Mouse (Mus musculus) embryonic facial prominence, embryonic 12.5 days (tissue): ENCODE measurements around the gene Pex16. TPM values are rescaled to one million over a fixed set of nuclear protein-coding genes. Genes with fewer than 3 reads are reported as not detected.
"Not testable (repeated sequence)": the region's sequence is repeated elsewhere in the genome, so short reads cannot be mapped to it uniquely, and the experiment has no call there.

ENCODE experiments used
- ATAC-seq: fragments of 200-750 bp; cut with Nextera tagmentation; 2 replicates; pipeline ENCODE4 v1.8.0; 2017; ENCODE audit not compliant: insufficient number of reproducible peaks, insufficient read depth, low FRiP score, low TSS enrichment
- H3K27ac ChIP-seq: fragments of 300-500 bp; sonication (generic); 2 replicates; pipeline ENCODE4 v1.5.1; 2016; ENCODE audit warnings: mild to moderate bottlenecking
- H3K27me3 ChIP-seq: fragments of 300-500 bp; sonication (generic); 2 replicates; pipeline ENCODE4 v1.6.1; 2016; ENCODE audit warnings: mild to moderate bottlenecking, moderate library complexity
- H3K36me3 ChIP-seq: fragments of 300-500 bp; sonication (generic); 2 replicates; pipeline ENCODE4 v1.6.1; 2016; ENCODE audit warnings: mild to moderate bottlenecking
- H3K4me1 ChIP-seq: fragments of 300-500 bp; sonication (generic); 2 replicates; pipeline ENCODE4 v1.6.1; 2016
- H3K4me2 ChIP-seq: fragments of 300-500 bp; sonication (generic); replicated peaks from 2 replicates; pipeline ENCODE4 v1.6.1; 2016; ENCODE audit warnings: mild to moderate bottlenecking, moderate library complexity
- H3K4me3 ChIP-seq: fragments of 300-500 bp; sonication (generic); 2 replicates; pipeline ENCODE4 v1.5.1; 2016; ENCODE audit warnings: mild to moderate bottlenecking
- H3K9ac ChIP-seq: fragments of 300-500 bp; sonication (generic); 2 replicates; pipeline ENCODE4 v1.6.1; 2016; ENCODE audit warnings: mild to moderate bottlenecking, moderate library complexity
- H3K9me3 ChIP-seq: fragments of 300-500 bp; sonication (generic); 2 replicates; pipeline ENCODE4 v1.6.1; 2016; ENCODE audit warnings: mild to moderate bottlenecking, moderate library complexity
- WGBS: fragments of 180-500 bp; shearing (Covaris S2); methylation state at CpG from one replicate; pipeline ENCODE4 v1.1.7; 2016; 5-methylcytosine and 5-hydroxymethylcytosine counted together
- polyA plus RNA-seq: library from polyadenylated mRNA; unstranded; fragments of >200 nt; fragmentation: Nextera tagmentation; extraction: Ambion mirVana; gene quantifications from 2 replicates; pipeline ENCODE4 v1.2.1, GENCODE M21; 2016

Gene Pex16
- polyA plus RNA-seq, 1 experiment from 2014 or later, result 18.4 TPM

- Histone ChIP-seq H3K4me1 (peaks cover 53% of the 10 kb centered on the region), H3K36me3 (peaks cover 23% of the 10 kb centered on the region), H3K27ac (peak overlapping the region; percentile 74), H3K9ac (no peak overlapping the region), H3K4me3 (no peak overlapping the region), H3K9me3 (no peaks in the 10 kb centered on the region), H3K4me2 (no peak overlapping the region), H3K27me3 (no peaks in the 10 kb centered on the region)
- WGBS, result 73% methylated on average over 6 of the region's 6 CpGs
- ATAC-seq, result no peak
These were observed 15.9 kb downstream of the Pex16 start for GRCm38 (mm10) chr2:92390206-92390930.

- Histone ChIP-seq H3K4me2 (peak overlapping the region; percentile 65), H3K4me1 (peaks cover 53% of the 10 kb centered on the region), H3K9ac (no peak overlapping the region), H3K4me3 (no peak overlapping the region), H3K27ac (no peak overlapping the region), H3K27me3 (no peaks in the 10 kb centered on the region), H3K36me3 (peaks cover 16% of the 10 kb centered on the region), H3K9me3 (no peaks in the 10 kb centered on the region)
- WGBS, result 85% methylated on average over 8 of the region's 8 CpGs
- ATAC-seq, result no peak
These were observed 16.6 kb downstream of the Pex16 start for GRCm38 (mm10) chr2:92391116-92391515.

- Histone ChIP-seq H3K36me3 (peaks cover 9% of the 10 kb centered on the region), H3K9me3 (no peaks in the 10 kb centered on the region), H3K4me3 (peak overlapping the region; percentile 33), H3K27me3 (no peaks in the 10 kb centered on the region), H3K4me2 (peak overlapping the region; percentile 65), H3K4me1 (peaks cover 53% of the 10 kb centered on the region), H3K27ac (peak overlapping the region; percentile 91), H3K9ac (peak overlapping the region; percentile 51)
- WGBS, result 23% methylated on average over 11 of the region's 11 CpGs
- ATAC-seq, result peak; percentile 3; the same call in 1 of the 2 replicates
These were observed 17.3 kb downstream of the Pex16 start for GRCm38 (mm10) chr2:92391703-92392317.

GRCm38 (mm10) chr2:92392318-92393264, 18.1 kb downstream of the Pex16 start:
- no peaks in the 10 kb centered on the region for H3K27me3 ChIP-seq
- H3K4me1 ChIP-seq, result peaks cover 50% of the 10 kb centered on the region
- peak overlapping the region; percentile 51 for H3K9ac ChIP-seq
- H3K27ac ChIP-seq, result peak overlapping the region; percentile 91
- H3K4me2 ChIP-seq, result peak overlapping the region; percentile 65
- H3K36me3 ChIP-seq, result 0 out of 2 replicates have a peak, but pooled peaks cover under 1% of the 10 kb centered on the region
- H3K9me3 ChIP-seq, result no peaks in the 10 kb centered on the region
- peak; percentile 4 for ATAC-seq
- WGBS, result 3% methylated on average over 26 of the region's 26 CpGs
- peak overlapping the region; percentile 33 for H3K4me3 ChIP-seq

GRCm38 (mm10) chr2:92395535-92395934, 21.1 kb downstream of the Pex16 start:
- Histone ChIP-seq H3K27me3 (peaks cover 5% of the 10 kb centered on the region; the same call in 1 of the 2 replicates), H3K9ac (no peak overlapping the region), H3K4me3 (no peak overlapping the region), H3K36me3 (no peaks in the 10 kb centered on the region), H3K9me3 (no peaks in the 10 kb centered on the region), H3K27ac (no peak overlapping the region), H3K4me1 (peaks cover 30% of the 10 kb centered on the region), H3K4me2 (no peak overlapping the region)
- no peak for ATAC-seq
- WGBS, result 88% methylated on average over 3 of the region's 3 CpGs

- 89% methylated on average over 1 of the region's 1 CpGs for WGBS
- no peak overlapping the region for H3K4me2 ChIP-seq
These were observed 23.0 kb downstream of the Pex16 start for GRCm38 (mm10) chr2:92397436-92397835.

GRCm38 (mm10) chr2:92399877-92400276, 25.4 kb downstream of the Pex16 start:
- not testable (repeated sequence) for H3K27ac ChIP-seq, H3K9me3 ChIP-seq, H3K4me1 ChIP-seq, H3K9ac ChIP-seq, H3K27me3 ChIP-seq, ATAC-seq, H3K4me3 ChIP-seq
- 0 out of 2 replicates have a peak overlapping the region, but pooled peaks have one; percentile 3 for H3K4me2 ChIP-seq
- WGBS, result 71% methylated on average over 4 of the region's 4 CpGs
- peaks cover 17% of the 10 kb centered on the region; the same call in 1 of the 2 replicates for H3K36me3 ChIP-seq

More at GRCm38 (mm10) chr2:92397436-92397835, 23.0 kb downstream of the Pex16 start:
- Histone ChIP-seq H3K9me3 (no peaks in the 10 kb centered on the region), H3K9ac (no peak overlapping the region), H3K36me3 (no peaks in the 10 kb centered on the region), H3K27me3 (peaks cover 9% of the 10 kb centered on the region; the same call in 1 of the 2 replicates), H3K4me1 (peaks cover 17% of the 10 kb centered on the region), H3K4me3 (no peak overlapping the region), H3K27ac (no peak overlapping the region)
- no peak for ATAC-seq

- Histone ChIP-seq H3K4me1 (peaks cover 6% of the 10 kb centered on the region; the same call in 1 of the 2 replicates), H3K36me3 (peaks cover 25% of the 10 kb centered on the region), H3K9me3 (no peaks in the 10 kb centered on the region), H3K4me3 (peak overlapping the region; percentile 61), H3K27ac (no peak overlapping the region), H3K9ac (peak overlapping the region; percentile 69), H3K4me2 (peak overlapping the region; percentile 90), H3K27me3 (peaks cover 9% of the 10 kb centered on the region; the same call in 1 of the 2 replicates)
- ATAC-seq, result no peak
- 1% methylated on average over 22 of the region's 22 CpGs for WGBS
These were observed 26.2 kb downstream of the Pex16 start for GRCm38 (mm10) chr2:92400682-92401081.

- peaks cover 6% of the 10 kb centered on the region; the same call in 1 of the 2 replicates for H3K4me1 ChIP-seq
These were observed 26.6 kb downstream of the Pex16 start, which contains the start of gene Mapk8ip1 for GRCm38 (mm10) chr2:92401091-92401561. Gene Mapk8ip1, minus strand, starts transcription at chr2:92401263.

GRCm38 (mm10) chr2:92402591-92403326, 28.3 kb downstream of the Pex16 start:
- no peak overlapping the region for H3K27ac ChIP-seq
- peaks cover 41% of the 10 kb centered on the region for H3K36me3 ChIP-seq
- H3K9me3 ChIP-seq, result no peaks in the 10 kb centered on the region
- no peak overlapping the region for H3K4me3 ChIP-seq
- no peak overlapping the region for H3K4me2 ChIP-seq
- H3K27me3 ChIP-seq, result peaks cover 9% of the 10 kb centered on the region; the same call in 1 of the 2 replicates
- 78% methylated on average over 4 of the region's 4 CpGs for WGBS
- peaks cover 6% of the 10 kb centered on the region; the same call in 1 of the 2 replicates for H3K4me1 ChIP-seq
- H3K9ac ChIP-seq, result no peak overlapping the region
- ATAC-seq, result no peak

More at GRCm38 (mm10) chr2:92401091-92401561, 26.6 kb downstream of the Pex16 start, which contains the start of gene Mapk8ip1:
- H3K36me3 ChIP-seq, result peaks cover 29% of the 10 kb centered on the region
- H3K27ac ChIP-seq, result no peak within 1 kb of the TSS
- H3K4me3 ChIP-seq, result peak within 1 kb of the TSS; percentile 61
- H3K9me3 ChIP-seq, result no peaks in the 10 kb centered on the region
- H3K9ac ChIP-seq, result peak within 1 kb of the TSS; percentile 69
- WGBS, result under 1% methylated on average over 53 of the region's 59 CpGs
- ATAC-seq, result peak; percentile 19; the same call in 1 of the 2 replicates
- H3K27me3 ChIP-seq, result peaks cover 9% of the 10 kb centered on the region; the same call in 1 of the 2 replicates
- H3K4me2 ChIP-seq, result peak within 1 kb of the TSS; percentile 90
